Comparison of ENCODE assay signal across 12 mouse cellular contexts in genomic region chr1:44750731-44751730, GRCm38 (mm10).
DNase-seq lines count a peak whose midpoint lies in the region; ATAC-seq and TF ChIP-seq lines count a peak whose summit lies in the region.
"Had no signal": no experiment of that assay in that cellular context is flagged by ENCODE, and none has a peak within 500 bp of the region (broad histone marks: within the 10 kb centered on the region; RNA-seq: fewer than 3 reads in every experiment).

No protein-coding gene starts in this region.

- H3K9me3 ChIP-seq in embryonic facial prominence, embryonic 14.5 days (ENCODE audit: control insufficient read depth, low read length), result no peaks in the 10 kb centered on the region
- H3K9me3 ChIP-seq: hindbrain, embryonic 15.5 days; midbrain, embryonic 15.5 days had no signal

- TF ChIP-seq POLR2A in brain, embryonic 14.5 days (IDR thresholded peaks at IDR 0.05; ENCODE audit: borderline replicate concordance, extremely low read depth, insufficient read depth, insufficient read length, poor library complexity, severe bottlenecking), result no peak

- TF ChIP-seq CTCF in brain, embryonic 14.5 days (IDR thresholded peaks at IDR 0.05; ENCODE audit: borderline replicate concordance, extremely low read depth, insufficient read depth, insufficient read length), result no peak

- H3K36me3 ChIP-seq in embryonic facial prominence, embryonic 14.5 days (ENCODE audit: control insufficient read depth, insufficient read depth, low read length), result no peaks in the 10 kb centered on the region
- H3K36me3 ChIP-seq: hindbrain, embryonic 15.5 days; midbrain, embryonic 15.5 days had no signal

- WGBS in embryonic facial prominence, embryonic 14.5 days, result 25% methylated on average over 5 of the region's 5 CpGs

- peak; percentile 87 for ATAC-seq in embryonic facial prominence, embryonic 14.5 days (ENCODE audit: low read depth)
- ATAC-seq in megakaryocyte progenitor cell, adult 5-6 weeks (replicated peaks; ENCODE audit: poor library complexity), result no peak
- ATAC-seq: midbrain, embryonic 15.5 days had no signal

- no peak overlapping the region for H3K9ac ChIP-seq in embryonic facial prominence, embryonic 14.5 days (ENCODE audit: low read depth, low read length)
- H3K9ac ChIP-seq: hindbrain, embryonic 15.5 days; liver, embryonic 14.5 days; midbrain, embryonic 15.5 days had no signal

- peak; percentile 13 for DNase-seq in kidney, postnatal 10 days
- DNase-seq in kidney, postnatal 25 days, result no peak
- peak; percentile 11 for DNase-seq in brain, embryonic 14.5 days (ENCODE audit: low read depth)
- DNase-seq in embryonic facial prominence, embryonic 14.5 days (ENCODE audit: low spot score), result peak; percentile 96
- DNase-seq in skeletal muscle tissue, adult 2 months (ENCODE audit: low read depth, low spot score), result peak; percentile 27
- no peak for DNase-seq in urinary bladder, postnatal 4 days (ENCODE audit: low spot score in 2 of 2)
- DNase-seq: cerebellum, adult 9-10 months had no signal

- H3K4me1 ChIP-seq in embryonic facial prominence, embryonic 14.5 days (ENCODE audit: control insufficient read depth, insufficient read depth, low read length), result peaks cover 14% of the 10 kb centered on the region; the same call in 1 of the 2 replicates
- H3K4me1 ChIP-seq: hindbrain, embryonic 15.5 days; midbrain, embryonic 15.5 days had no signal

- no peaks in the 10 kb centered on the region for H3K27me3 ChIP-seq in embryonic facial prominence, embryonic 14.5 days (replicated peaks; ENCODE audit: control insufficient read depth, insufficient read depth, low read length)
- H3K27me3 ChIP-seq: hindbrain, embryonic 15.5 days; midbrain, embryonic 15.5 days had no signal

- no peak overlapping the region for H3K4me2 ChIP-seq in embryonic facial prominence, embryonic 14.5 days (ENCODE audit: low read depth, low read length)
- H3K4me2 ChIP-seq: heart, embryonic 11.5 days; hindbrain, embryonic 15.5 days; midbrain, embryonic 15.5 days had no signal

- no peak overlapping the region for H3K4me3 ChIP-seq in embryonic facial prominence, embryonic 14.5 days (ENCODE audit: low read depth, low read length)
- H3K4me3 ChIP-seq: hindbrain, embryonic 15.5 days; midbrain, embryonic 15.5 days had no signal

- peak overlapping the region; percentile 76 for H3K27ac ChIP-seq in embryonic facial prominence, embryonic 14.5 days (replicated peaks; ENCODE audit: low read depth, low read length)
- H3K27ac ChIP-seq: hindbrain, embryonic 15.5 days; liver, embryonic 14.5 days; midbrain, embryonic 15.5 days had no signal

Comparison
In these comparisons a context has a peak if more than half of its experiments do, and no peak if none do; other contexts are left out.
1. DNase-seq: peak in kidney, postnatal 10 days (single experiment), brain, embryonic 14.5 days (single experiment), embryonic facial prominence, embryonic 14.5 days (single experiment) and skeletal muscle tissue, adult 2 months (single experiment); none in kidney, postnatal 25 days (0 of 2) and urinary bladder, postnatal 4 days (0 of 2).